Mouse (Mus musculus) ES-CJ7 (cell line): Measurements from ENCODE around the gene Asb8.

ENCODE experiments used
- DNase-seq: peaks from one replicate; pipeline ENCODE4 v3.0.0; 2011; ENCODE audit warnings: low read depth, low spot score

Gene Asb8

DNA sequence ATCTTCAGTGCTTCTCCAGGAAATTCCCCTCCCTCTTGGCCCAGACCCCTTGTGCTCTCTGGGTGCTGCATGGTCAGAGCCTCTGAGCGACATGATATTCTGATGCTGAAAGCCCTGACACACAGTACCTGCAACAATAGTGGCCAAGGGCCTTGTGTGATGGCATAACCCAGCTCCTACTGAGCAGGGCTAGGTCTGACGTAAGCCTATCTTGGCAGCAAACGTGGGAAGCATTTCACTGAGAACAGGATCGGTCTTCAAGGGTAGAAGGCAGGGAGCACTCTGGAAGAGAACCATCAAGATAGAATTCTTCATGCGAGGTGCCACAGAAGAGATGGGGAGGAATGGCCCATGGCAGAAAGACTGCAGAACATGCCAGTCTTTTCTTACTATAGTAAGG, at the start of gene Asb8:
Gene Asb8 (minus strand): TSS at position 101 of the 400 bp plus-strand sequence.
- DNase-seq = no peak

DNA sequence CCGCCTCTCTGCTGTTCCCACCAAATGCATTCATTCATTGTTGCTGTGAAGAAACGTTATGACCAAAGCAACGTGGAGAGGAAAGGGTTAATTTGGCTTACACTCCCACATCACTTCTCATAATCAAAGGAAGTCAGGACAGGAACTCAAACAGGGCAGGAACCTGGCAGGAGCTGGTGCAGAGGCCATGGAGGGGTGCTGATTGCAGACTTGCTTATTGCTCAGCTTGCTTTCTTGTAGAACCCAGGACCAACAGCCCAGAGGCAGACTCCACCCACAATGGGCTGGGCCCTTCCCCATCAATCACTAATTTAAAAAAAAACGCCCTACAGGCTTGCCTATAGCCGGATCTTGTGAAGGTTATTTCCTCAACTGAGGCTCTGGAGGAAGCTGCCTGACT, 48.7 kb upstream of the Asb8 start:
- DNase-seq = peak; percentile 20

DNA sequence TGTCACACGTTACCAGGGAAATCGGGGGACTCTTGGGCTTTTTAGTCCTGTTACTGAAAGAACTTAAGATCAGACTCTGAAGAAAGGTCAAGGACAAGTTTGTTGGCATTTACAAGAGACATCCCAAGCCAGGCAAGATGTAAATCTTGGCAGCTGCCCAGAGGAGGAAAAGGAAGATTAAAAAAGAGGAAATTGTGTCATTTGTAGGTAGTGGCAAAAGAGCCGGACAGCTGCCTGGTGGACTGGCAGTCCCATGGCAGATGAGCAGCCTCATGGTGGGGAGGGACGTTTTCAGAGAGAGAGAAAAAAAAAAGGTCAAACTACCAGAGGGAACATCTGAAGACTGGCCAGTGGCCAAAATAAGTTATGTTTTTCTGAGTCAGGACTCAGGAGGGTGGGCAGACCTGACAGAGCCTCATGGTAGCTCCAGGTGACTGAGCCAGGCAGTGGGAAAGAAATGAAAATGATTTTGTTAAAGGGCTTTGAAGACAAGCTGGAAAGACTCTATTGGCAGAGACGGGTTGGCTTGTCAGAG, 48.0 kb upstream of the Asb8 start:
- no peak for DNase-seq

DNA sequence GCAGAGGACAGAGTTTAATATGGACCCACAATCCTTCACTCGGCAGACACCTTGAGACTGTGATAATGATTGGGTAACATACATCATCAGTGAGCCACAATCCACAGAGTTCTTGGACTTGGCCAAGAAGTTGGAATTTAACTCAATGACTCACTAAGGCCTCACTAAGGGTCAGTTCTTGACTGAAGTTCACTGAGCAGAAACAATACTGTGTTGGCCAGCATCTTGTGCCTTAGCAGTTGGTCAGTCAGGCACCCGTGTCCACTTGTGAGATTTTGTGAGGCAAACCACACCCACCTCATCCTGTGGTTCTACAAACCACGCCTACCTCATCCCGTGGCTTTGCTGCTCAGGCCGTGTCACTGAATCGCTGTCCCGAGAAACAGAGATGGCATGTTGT, 44.3 kb upstream of the Asb8 start:
- DNase-seq = no peak

DNA sequence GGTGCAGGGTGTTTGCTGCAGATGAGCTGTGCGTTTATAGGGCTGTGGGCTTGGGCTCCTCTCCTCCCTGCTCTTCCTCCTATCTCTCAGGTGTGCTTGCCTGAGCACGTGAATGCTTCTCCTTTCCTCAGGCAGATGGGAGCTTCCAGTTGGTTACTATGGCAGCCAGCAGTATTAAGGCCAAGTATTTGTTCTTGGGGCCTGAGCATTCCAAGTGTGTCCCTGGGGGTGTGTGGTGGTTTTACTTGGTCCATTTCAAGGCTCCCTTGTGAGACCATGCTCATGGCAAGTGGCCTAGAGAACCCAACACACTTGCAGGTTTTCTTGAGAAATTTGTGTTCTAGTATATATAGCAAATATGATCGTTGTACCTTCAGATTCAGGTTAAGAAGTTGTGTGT, 30.0 kb upstream of the Asb8 start, which contains the start of gene Olfr288:
Gene Olfr288 (minus strand): TSS at position 101 of the 400 bp plus-strand sequence.
- DNase-seq = no peak

DNA sequence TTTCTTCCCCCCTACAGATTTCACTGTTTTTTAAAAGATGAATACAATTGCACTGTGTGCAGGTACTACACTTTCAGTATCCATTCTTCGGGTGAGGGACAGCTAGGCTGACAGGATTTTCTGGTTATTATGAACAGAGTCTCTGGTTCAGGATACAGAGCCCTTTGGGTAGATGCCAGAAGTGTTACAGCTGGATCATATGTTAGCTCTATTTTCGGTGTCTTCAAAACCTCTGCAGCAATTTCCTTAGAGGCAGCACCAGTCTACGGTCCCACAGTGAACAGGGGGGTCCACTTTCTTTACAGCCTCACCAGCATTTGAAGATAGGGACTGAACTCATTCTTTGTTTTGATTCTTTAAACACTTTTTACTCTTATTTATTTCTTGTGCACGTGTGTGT, 19.0 kb upstream of the Asb8 start:
- DNase-seq = no peak

DNA sequence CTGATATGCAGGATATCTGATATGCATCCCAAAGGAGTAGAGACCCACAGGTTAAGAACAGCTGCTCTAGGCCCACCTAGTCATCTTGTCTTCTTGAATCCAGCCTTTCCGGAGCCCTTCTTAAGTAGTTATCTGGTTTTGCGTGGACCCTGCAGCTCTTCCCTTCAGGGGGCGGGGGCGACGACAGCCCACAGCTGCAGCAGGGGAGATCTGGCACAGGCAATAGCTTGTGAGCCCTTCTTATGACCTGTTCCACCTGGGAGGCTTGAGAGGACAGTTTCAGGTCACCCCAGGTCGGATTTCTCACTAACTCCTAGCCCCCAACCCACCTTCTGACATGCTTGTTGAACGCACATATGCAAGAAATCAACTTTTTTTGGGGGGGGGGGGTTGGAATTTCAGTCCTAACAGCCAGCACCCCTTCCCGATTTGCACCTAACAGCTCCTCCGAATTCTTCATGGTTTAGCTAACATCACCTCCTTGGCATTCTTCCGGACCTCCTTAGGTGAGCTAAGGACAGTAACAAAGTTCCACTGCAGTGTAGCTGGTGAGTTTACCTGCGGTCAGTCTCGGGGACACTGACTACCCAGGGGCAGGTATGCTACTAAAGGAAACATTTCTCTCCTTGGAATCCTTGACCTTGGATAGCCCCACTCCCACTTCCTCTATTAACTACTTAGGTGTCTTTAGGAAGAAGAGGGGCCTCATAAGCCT, 16.6 kb upstream of the Asb8 start:
- no peak for DNase-seq

DNA sequence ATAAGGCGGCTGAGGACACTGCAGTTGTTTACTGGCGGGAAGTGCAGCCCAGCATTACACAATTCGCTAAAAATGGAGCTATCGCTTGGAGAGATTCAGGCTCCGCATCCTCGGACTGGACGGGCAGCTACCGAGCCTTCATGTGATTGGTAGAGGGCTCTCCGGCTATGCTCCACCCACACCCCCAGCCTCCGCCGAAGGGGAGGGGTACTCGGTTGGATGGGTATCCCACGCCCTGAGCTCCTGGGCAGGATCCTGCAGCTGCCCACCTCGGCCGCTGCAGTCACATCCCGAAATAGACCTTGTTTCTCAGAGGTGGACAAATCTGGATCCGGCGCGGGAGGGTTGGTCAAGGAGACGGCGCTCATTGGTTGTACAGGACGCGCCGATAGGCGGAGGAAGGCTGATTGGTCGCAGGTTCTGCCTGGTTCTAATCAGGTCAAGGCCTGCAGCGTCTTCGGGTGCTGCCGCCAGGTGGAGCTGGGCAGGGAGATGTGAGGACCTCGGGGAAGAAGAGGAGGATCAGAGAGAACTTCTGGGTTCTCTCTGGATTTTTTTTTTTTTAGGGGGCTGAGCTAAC, 15.8 kb upstream of the Asb8 start:
- peak; percentile 94 for DNase-seq

DNA sequence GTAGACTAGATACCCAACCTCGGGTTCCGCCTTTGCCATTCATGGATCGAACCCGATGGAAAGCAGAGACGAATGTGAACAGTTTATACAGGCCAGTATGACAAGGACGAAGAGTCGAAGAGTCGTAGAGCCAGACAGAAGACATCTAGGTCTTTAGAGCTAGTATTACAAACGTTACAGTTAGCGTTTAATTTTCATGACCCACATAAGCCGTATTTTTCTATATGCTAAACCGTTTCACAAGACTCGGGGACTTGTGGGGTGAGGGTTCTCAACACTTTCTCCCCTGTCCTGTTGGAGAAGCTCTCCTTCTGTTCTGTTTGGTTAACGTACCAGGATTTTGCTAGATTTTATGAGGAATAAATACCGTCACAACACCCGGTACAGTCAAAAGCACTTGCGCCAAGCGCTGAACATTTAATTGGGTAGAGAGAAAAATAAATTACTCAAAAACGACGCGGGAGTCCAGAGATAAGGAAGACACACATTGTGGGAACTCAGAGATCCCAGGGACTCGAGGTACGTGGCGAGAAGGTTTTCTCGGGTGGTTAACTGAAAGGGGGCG, 15.2 kb upstream of the Asb8 start:
- DNase-seq = no peak

DNA sequence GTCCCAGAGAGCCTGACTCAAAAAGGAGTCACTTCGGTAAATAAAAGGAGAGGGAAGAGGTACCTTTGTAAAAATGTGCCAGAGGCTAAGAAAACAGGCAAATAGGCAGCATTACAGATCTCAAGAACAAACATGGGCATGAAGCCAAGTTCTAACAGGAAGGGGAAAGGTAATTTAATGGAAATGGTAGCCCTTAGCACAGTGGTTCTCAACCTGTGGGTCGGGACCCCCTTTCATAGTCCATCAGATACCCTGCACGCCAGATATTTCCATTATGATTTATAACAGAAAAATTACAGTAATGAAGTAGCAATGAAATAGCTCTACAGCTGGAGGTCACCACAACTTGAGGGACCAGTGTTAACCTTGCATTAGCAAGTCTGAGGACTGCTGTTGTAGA, 11.9 kb upstream of the Asb8 start:
- DNase-seq = no peak

DNA sequence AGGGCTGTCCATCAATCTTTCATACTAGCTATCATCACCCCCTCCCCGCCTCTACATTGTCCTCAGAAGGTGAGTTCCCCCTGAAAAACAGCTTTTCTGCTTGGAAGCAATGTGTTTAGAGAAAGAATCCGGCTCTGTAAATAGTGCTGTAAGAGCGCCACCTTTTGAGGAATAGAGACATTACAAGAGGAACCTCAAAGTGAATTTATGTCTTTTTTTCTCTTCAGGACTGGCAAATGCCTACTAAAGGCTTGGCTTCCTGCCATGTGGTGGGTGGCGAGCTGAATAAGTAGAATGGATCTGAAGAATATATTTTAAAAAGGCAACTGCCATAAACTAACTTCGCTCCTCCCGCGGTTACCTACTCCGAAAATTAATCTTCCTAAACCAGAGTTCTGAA, 8.4 kb upstream of the Asb8 start:
- DNase-seq = peak; percentile 62

DNA sequence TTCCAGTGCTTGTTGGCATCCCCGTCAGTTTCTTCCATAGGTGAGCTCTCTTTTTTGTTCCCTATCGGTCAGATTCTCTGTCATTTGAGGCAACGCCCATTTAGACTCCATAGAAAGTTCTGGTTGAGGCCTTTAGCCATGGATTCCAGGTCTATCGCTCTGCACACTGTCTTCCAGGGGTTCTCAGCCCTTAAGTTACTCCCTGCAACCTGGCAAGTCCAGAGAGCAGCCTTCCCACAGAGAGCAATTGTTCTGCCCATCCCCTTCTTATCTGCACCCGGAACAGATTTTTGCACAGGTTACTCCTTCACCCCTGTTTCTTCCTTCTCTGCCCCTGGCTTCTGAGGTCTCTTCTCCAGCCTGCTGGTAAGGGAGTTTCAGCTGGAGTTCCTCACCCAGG, 6.7 kb upstream of the Asb8 start:
- DNase-seq = no peak

DNA sequence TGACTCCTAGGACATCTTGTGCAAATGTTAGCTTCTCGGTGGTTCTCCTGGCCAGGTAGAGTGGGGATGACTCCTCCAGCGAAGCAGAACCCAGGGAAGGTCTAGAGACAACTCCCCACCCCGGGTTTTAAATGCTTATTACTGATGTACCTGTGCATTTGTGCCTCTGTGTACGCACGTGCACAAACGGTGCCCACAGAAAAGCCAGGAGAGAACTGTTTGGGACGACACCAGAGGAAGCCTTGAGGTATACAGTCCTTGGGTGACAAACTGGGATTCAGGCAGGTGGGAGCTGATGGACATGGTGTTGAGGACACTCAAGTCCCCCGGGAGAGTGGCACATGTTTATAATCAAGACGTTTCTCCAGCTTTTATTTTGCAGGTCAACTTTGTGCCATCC, 5.5 kb upstream of the Asb8 start:
- DNase-seq = no peak

DNA sequence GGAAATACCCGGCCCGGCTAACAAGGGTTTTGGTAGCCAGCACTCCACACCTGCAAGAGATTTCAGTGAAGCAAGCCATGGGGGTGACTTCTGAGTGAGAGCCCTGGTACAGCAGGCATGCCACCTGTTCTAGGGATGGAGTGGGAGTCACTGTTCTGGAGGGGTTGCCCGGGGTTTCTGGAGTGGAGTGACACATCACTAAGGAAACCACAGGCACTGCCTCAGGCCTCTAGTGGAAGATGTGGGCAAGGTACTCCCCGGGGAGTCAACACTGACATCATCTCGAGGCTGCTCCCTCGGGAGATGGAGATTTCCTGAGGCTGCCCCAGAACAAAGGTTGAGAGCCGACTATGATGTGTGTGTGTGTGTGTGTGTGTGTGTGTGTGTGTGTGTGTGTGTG, 4.9 kb upstream of the Asb8 start:
- DNase-seq = no peak

DNA sequence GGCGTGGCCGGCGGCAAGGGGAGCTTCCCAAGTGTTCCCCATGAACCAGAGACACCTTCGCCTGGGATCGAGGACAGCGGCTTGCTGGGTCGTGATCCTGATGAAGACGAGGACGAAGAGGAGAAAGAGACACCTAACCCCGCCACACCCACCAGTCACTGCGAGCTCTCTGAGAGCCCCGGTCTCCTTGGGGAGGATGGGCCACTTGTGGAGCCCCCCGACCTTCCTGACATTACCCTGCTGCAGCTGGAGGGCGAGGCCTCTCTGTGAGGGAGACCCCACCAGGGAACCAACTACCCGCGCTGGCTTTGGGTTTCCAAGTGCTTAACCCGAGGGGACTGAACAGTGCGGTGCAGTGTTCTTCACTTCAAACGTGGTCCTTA, 3.2 kb upstream of the Asb8 start:
- no peak for DNase-seq

DNA sequence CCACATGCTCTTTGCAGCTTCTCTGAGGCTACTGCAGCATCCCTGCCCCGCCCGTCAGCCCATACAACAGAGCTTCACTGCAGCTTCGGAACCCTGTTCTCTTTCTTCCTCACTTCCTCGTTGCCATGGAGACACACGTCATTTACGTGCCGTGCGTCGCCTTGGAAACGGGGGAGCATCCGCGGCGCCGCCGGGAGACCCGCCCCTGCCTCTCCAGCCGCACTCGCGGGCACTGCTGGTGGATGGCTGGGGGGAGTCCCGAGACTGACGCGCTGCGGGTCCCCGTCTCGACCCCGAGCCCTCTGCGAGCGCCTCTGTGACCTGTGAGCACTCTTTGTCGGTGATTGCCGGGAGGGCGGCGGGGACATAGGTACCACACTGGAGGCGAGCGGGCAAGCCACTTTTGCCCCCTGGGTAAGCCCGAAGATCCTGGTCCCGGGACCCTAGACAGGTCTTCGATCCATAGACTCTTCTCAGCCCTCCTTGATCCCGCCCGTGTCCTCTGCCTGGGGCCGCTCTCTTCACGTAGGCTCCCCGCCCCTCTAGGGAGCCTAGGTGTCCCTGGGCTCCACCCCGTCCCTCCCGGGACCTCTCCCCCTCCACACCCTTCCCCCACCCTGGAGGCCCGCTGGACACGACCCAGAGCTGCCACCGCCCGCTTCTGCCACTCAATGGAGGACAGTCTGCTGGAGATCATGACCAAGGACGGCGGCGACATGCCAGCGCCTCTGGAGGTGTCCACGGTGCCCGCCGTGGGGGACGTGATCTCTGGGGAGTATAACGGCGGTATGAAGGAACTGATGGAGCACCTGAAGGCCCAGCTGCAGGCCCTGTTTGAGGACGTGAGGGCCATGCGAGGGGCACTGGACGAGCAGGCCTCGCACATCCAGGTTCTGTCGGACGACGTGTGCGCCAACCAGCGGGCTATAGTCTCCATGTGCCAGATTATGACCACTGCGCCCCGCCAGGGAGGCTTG, 2.5 kb upstream of the Asb8 start:
- DNase-seq = peak; percentile 95

DNA sequence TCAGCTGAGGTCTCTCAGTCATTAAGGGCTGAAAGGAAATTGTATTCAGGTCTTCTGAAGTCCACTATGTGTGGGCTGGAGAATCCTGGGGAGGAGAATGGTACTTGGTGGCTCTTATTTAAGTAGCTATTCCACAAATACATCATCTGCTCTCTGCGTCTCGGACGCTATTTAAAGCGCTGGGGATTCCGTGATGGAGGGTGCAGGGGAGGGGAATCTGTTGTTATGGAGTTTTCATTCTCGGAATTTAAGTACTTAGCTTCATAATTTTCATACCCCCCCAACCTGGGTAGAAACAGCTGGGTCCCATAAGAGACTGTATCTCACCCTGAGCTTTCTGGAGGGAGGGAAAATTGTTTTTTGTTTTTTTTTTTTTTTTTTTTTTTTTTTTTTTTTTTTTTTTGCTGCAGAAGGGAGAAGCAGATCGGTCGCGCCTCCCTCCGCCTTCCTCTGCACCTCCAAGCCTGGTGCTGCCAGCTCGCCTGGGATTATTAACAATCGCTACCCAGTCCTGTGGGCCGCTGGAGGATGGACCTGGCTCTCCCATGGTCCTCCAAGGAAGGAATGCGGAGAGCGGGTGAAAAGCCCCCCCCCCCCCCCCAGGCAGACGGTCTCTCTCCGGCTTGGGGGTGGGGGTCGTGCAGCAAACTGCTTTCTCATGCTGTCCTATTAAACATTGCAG, 1.7 kb upstream of the Asb8 start, which contains the start of gene Ccdc184:
Gene Ccdc184 (plus strand): TSS at position 196 of the 682 bp plus-strand sequence.
- DNase-seq = no peak

DNA sequence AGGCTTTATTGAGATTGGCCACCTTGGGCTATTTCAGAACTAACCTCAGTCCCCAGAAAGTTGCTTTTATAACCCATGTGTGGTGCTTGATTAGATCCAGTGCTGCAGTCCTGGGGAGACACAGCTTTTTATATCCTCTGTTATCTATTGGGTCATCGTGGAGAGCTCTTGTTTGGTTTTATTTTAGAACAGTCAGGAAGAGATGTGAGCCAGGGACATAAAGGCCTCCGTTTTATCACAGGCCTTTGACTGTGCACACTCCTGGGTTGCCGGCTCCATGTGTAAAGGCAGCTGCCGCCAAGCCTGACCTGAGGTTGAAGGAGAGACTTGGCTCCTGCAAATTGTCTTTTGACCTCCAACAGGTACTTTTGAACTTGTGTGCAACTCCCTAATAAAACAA, 2.9 kb downstream of the Asb8 start:
- no peak for DNase-seq

DNA sequence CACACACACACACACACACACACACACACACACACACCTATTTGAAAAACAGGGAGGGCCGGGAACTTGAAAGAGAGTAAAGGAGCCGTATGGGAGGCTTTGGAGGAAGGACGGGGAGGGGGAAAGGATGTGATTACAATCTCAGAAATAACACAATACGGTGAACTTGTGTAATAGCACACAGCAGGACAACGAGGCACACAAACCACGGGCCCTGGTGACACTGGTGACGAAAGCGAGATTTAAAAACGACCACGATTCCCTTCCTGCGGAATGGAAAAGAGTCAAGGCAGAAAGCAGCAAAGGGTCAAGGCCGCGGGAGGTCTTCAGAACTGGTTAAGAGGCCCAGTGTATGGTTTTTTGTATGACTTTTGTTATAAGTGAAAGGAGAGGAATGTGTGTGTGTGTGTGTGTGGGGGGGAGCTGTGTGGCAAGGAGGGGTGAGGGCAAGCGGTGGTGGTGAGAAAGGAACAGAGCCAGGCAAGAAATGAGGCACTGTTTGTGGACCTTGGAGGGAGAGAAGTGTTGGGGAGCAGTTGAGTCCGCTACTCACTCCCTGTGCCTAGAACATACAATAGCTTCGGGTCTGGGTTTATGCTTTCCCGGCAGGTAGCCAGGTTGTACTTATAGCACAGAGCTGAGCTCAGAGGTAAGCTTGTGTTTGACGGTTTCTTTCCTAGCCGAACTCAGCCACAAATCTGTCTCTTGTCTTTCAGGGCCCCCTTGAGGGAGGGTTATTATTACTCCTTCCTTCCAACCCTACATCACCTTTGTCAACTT, 4.2 kb downstream of the Asb8 start:
- no peak for DNase-seq

DNA sequence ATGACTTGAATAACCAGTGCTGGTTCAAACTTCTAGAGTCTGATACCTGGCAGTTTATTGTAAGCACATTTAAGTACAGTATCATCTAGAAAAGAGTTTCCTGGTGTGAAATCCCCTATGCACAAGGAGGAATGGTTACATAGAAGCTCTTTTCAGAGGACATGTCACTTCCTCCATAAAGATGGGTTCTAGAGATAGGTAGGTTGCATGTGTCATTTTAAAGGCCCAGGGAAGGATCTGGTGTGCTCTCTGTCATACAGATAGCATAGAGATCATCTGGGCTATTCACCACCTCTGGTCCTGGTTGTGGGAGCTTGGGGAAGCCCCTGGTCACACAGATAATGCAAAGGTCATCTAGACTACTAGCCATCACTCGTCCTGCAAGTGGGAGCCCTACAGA, 8.2 kb downstream of the Asb8 start:
- DNase-seq = no peak
